Mouse (Mus musculus) hindlimb bud, embryonic 11.5 days (tissue): ENCODE measurements around the gene Aqr.

Source experiments
- DNase-seq: peaks from one replicate; pipeline ENCODE4 v3.0.0-alpha.2; 2012; ENCODE audit warnings: low read depth, low spot score; ENCODE audit errors: extremely low spot score

Aqr gene

DNA sequence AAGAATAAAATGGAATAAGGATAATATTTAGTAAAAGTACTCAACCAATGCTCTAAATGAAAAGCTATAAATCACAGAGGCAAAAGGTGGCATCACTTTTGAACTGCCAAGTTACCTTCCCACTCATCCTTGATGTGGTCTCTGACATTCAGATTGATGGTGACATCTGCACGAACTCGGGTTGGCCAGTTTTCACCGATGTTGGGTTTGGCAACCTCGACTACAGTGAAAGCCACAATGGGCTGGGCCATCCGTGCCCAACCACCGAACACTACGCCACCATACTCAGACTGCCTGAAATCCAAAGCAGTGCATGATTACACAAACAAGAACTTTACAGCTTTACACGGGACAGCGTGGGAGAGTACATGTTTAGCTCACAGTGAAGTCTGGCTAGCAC, 50.1 kb downstream of the Aqr start:
- no peak for DNase-seq

- DNase-seq, result no peak
These were observed 51.0 kb downstream of the Aqr start for GRCm38 (mm10) chr2:114135777-114136176.

DNA sequence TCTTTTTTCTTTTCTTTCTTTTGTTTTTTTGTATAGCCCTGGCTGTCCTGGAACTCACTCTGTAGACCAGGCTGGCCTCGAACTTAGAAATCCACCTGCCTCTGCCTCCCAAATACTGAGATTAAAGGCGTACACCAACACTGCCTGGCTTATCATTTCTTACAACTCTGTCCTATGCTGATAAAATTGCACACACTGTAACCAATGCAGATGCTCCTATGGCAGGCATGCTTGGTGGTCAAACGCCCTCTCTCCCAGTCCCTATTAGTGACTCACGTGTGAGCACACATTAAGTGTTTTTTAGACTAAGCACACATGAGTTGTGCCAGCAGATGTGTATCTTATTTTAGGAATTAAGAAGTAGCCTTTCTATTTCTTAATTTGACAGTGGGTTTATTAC, 53.5 kb downstream of the Aqr start:
- DNase-seq, result no peak

- no peak for DNase-seq
These were observed 56.2 kb downstream of the Aqr start for GRCm38 (mm10) chr2:114130657-114131056.

- DNase-seq, result no peak
These were observed 63.5 kb downstream of the Aqr start for GRCm38 (mm10) chr2:114123304-114123703.

GRCm38 (mm10) chr2:114119451-114119850, 67.4 kb downstream of the Aqr start:
- no peak for DNase-seq

GRCm38 (mm10) chr2:114117665-114118064, 69.2 kb downstream of the Aqr start:
- DNase-seq, result no peak

- DNase-seq, result no peak
These were observed 69.6 kb downstream of the Aqr start for GRCm38 (mm10) chr2:114117235-114117634.

GRCm38 (mm10) chr2:114115563-114115962, 71.3 kb downstream of the Aqr start:
- DNase-seq, result no peak

GRCm38 (mm10) chr2:114107288-114108278, 79.2 kb downstream of the Aqr start:
- no peak for DNase-seq

DNA sequence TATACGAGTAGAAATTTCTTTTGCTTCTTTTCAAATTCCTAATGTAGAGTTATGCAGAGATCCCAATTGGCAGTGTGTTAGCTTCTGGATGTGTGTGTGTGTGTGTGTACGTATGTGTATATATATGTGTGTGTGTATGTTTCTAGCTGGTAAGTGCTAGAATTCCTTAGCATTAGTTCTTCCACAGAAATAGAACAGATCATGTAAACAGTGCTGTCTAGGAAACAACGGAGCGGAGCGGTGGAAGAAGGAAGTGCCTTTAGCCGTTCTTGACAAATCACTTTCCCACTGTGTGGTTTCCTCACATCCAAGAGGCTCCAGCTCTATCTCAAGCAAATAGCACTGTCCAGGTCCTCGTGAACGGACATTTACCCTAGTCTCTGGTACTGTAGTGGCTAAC, 80.4 kb downstream of the Aqr start:
- DNase-seq, result no peak

GRCm38 (mm10) chr2:114102471-114102870, 84.4 kb downstream of the Aqr start:
- DNase-seq, result no peak

DNA sequence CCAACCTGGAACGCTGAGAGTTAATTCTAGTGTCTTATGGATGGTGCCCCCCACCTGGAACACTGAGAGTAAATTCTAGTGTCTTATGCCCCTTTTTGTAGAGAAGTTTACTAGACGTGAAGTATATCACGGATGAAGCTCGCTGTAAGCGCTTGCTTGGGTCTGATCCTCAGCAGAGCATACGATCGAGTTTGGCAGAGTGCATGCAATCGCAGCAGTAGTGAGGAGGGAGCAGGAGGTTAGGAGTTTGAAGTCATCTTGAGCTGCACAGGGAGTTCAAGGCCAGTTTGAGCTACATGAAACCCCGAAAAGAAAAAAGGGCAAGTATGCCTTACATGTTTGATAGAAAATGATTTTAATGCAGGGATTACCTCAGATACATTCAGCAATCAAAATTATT, 86.0 kb downstream of the Aqr start:
- no peak for DNase-seq

DNA sequence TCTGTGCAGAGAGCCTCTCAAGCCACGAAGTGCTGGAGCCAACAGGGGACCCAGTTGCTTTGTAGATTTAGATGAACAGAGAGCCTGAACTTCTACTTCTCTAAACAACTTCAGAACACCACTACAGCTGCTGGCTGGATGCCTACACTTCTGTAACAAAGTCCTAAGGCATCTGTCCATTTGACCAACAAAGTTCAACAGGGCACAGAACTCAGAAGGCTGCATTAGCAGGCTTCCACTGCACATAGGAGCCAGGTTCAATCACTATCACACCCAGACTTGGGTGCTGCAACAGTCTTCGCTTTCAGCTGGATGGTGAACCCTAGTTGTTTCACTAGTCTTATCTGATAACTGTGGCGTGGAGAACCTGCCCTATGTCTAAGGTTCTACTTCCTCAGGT, 87.0 kb downstream of the Aqr start:
- no peak for DNase-seq

- DNase-seq, result no peak
These were observed 87.7 kb downstream of the Aqr start for GRCm38 (mm10) chr2:114099109-114099508.

DNA sequence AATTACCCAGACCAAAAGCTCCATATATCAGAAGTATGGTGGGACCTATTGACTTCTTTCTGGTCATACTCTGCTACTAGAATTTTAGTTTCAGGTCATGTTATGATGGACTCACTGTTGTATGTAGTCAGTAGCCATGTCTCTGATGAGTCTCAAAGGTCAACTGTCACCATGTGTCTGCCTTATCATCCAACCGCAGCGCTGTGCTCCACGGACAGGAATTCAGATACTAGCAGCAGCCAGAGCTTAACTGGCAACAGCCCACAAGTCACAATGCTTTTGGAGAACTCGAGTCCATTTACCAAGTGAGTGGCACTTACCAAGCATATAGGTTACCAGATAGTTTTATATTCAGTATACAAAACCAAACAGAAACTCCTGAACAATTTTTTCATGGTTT, 89.2 kb downstream of the Aqr start:
- no peak for DNase-seq

- no peak for DNase-seq
These were observed 90.3 kb downstream of the Aqr start for GRCm38 (mm10) chr2:114096570-114096969.

GRCm38 (mm10) chr2:114095348-114095747, 91.5 kb downstream of the Aqr start:
- DNase-seq, result no peak

DNA sequence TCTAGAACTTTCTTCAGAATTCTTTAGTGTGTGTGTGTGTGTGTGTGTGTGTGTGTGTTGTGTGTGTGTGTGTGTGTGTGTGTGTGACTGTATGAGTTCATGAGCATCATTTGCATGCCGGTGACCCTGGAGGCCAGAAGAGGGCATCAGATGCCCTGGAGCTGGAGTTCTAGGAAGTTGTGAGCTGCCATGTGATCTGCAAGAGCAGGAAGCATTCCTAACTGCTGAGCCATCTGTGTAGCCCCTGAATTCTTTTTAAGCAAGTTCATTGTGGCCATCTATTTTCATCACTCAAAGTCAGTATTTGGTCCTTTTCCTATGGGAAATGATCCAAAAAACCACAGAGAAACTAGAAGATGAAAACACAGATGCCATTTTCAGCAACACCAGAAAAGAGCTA, 92.1 kb downstream of the Aqr start:
- no peak for DNase-seq

- no peak for DNase-seq
These were observed 93.2 kb downstream of the Aqr start for GRCm38 (mm10) chr2:114093577-114093976.

- no peak for DNase-seq
These were observed 97.0 kb downstream of the Aqr start for GRCm38 (mm10) chr2:114089862-114090261.

DNA sequence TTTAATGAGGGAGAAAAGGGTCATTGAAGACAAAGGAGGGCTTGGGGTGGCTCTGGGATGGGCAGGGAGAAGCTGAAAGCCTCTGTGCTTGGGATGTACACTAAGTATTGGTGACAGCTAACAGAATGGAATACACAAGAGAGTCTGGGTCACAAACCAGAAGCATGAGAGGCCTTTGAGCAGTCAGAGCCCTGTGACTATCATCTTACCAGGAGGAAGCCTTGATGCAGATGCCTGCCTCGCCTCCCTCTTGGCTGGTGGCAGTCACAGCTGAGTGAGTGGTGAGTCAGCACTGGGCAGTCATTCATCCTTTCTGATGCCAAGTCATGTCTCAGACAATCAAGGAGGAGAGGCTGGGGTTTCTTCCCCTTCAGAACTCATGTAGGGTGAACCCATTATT, 99.6 kb downstream of the Aqr start:
- no peak for DNase-seq

DNA sequence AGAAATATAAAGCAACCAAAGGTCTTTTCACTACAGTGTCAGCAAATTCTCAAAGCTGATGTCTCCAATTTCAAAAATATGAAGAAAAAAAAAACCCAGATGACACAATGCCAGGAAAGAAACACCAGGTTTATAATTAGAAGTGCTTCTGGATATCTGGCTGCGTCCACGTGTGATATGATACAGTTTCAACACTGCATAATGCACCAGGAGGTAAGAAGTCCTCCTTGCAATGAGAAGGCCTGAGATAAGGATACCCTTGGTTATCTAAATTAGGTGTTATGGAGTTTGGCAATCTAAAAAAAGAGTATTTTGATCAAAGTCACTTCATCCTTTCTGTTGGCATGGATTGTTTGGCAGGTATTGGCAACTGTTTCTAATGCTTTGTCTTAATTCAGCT, 114.9 kb downstream of the Aqr start:
- no peak for DNase-seq
